Mouse (Mus musculus) frontal cortex, postnatal 14 days (tissue): ENCODE data around the gene Abhd14a.
A peak's percentile ranks its signal among the peaks of the same experiment; 100 is the strongest.

Source experiments
- DNase-seq, 2 experiments: peaks; one replicate each; pipeline ENCODE4 v3.0.0; 2022; ENCODE audit warnings: low spot score in 2 of 2

Gene Abhd14a

DNA sequence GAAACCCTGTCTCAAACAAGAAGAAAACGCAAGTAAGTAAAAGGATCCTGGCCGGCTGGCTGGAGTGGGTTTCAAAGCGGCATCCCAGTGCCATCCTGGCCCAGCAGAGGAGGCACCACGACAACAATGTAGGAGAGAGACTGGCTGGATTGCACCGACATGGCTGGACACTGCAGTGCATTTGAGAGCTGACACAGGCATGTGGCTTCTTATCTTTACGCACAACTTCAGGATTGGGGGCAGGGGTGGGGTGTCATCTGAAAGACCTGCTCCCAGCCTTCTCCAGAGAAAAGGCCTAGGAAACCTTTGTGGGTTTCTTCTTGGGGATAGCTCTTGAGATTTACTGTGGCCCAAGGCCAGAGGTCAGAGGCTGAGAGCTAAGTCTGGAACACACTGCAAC, 35.7 kb downstream of the Abhd14a start:
- no peak for DNase-seq

DNA sequence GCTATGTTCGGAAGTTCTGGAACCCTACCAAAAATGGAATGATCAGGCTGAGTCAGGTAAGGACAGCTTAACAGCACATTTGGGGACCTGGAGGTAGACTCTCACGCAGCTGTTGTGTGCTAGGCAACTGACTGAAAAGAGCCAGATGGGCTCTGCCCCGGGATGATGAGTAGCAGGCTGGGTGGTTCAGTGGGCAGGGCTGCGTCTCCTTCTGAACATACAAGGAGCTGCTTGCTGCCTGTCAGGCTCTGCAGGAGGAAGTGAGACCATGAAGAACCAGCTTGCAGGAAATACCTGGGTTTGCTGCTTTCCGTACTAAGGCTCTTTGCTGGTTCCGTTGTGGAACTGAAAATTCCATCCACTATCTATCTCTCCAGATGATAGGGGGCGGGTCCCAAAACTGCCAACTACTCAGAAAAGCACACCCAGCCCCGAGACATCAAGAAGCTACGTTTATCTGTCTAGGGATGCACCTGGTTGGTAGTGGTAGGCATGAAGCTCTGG, 36.3 kb downstream of the Abhd14a start:
- DNase-seq: peak in 1 of 2 experiments; percentile 64

DNA sequence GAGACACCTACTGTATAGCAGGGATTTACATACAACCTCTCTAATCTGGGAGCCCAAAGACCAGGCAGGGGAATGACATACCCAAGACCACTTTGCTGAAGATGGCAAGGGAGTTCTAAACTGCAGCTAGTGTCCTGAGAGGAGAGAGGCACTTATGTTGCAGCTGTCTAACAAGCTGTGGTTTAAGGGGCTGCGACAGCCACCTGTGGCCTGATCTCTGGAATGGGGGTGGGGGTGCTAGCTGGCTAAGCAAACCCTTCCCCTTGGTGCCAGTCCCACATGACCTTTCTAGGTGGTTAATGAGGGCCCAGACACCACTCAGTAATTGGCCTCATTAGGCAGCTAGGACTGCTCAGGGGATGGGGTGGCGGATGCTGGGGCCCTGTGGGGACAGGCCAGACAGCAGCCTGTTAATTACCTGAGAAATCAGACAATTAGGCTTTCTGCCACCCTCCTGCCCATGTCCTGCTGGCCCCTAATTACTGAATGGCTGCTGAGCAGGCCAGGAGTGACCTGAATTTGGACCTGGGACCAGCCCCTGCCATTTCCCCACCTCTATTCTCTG, 37.3 kb downstream of the Abhd14a start:
- DNase-seq: no peak

DNA sequence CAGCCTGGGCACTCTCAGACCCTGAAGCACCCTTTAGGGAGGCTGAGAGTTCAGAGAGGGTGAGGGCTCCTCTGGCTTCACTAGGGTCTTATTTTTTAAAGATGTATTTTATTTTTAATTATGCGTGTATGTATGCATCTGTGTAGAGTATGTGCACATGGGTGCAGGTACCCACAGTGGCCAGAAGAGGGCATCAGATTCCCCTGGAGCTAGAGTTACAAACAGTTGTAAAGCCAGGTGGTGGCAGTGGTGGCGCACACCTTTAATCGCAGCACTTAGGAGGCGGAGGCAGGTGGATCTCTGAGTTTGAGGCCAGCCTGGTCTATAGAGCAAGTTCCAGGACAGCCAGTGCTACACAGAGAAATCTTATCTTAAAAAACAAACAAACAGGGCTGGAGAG, 38.4 kb downstream of the Abhd14a start:
- DNase-seq: no peak

DNA sequence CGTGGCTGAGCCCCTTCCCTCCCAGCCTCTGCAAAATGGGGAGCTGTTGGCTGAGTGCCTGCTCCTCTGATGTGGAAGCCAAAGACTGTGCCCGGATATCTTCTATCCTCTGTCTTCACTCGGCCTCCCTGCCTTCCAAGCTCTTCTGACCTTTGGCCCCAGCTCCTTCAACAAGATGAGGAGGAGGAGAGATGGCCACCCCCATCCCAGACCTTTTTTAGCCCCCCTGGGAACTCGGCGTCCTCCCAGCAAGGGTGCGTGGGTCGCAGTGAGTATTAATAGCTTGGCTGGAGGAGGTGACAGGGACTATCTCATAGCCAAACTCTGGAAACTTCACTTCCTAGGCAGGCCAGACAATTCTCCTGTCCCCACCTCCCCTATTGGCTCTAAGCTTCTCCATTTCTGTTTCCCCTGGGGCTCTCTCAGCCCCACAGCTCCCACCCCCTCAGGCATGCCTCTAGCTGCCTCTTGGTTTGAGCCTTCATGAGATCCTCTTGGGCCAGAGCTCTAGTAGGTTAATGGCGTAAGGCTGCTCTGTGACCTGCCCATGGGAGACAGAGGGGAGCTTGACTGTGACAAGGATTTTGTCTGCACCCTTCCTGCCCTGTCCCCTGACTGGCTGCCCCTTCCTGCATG, 40.9 kb downstream of the Abhd14a start:
- DNase-seq: no peak

DNA sequence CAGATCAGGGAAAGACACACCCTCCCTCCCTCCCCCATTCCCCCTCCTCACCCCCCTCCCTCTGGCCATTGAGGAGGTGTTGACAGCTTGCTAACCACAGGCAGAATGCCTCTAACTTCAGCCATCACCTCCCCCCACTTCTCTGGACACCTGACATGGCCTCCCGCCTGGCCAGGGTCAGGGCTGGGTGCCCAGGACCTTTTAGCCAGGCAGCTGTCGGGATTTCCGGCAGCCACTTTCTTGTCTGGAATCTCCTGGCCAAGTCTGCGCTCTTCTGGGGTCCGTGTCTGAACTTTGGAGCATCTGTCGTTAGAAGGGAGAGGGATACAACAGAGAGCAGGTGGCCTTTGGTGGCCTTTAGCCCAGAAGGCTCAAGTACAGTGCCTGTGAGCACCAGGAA, 42.2 kb downstream of the Abhd14a start:
- DNase-seq: no peak

DNA sequence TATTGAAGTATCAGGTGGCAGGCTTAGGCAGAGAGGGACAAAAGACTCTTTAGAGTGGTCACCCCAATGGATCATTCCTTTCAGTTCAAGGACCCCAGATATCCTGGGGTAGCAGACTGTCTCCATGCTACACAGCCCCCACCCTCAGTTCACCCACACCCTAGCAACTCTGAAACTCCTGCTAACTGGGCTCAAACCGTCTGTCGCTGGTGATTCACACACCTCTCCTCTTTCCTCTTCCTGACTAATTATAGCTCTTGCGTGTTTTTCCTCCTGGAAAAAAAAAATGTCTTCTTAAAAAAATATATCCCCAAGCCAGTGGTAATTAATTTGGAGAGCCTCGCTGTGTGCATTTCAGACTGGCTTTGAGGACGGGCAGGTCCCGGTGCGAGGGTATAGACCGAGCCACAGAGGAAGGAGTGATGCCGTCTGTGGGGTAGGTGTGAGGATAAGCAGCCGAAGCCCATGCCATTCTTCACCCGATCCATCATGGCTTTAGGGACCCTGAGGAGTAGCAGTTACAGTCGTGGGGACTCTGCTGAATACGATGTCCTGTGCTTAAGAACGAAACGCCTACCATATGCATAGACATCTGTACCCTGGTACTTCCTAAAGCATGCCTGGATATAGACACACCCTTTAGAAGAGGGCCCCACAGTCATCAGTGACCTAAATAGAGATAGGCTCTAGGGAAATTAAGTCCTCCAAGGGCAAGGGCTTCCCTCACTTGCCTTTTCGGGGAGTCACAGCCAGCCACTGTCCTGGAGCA, 44.7 kb downstream of the Abhd14a start:
- no peak for DNase-seq

DNA sequence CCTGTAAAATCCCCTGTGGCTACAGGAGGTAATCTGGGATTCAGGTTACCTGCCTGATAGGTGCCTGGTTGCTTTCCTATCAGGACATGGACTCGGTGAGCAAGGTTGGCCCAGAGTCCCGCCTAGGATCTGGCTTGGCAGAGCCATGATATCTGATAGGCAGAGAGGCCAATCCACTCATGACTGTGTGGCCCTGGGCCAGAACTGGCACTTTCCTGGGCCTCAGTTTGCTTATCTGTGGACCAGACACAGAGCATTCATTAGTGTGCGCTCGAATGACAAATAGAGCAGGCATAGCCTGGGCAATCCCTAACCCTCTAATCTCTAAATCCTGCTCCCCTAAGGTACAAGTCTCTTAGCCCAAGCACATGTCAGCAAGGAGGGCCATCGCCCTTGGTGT, 45.3 kb downstream of the Abhd14a start:
- no peak for DNase-seq

DNA sequence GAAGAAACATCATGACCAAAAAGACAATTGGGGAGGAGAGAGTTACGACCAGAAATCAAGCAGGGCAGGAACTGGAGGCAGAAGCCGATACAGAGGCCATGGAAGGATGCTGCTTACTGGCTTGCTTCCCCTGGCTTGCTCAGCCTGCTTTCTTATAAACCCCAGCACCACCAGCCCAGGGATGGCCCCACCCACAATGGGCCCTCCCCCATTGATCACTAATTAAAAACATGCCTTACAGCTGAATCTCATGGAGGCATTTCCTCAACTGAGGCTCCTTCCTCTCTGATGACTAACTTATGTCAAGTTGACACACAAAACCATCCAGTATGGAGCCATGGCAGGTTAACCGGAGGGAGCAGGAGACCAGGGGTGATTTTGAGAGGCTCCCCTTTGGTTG, 47.7 kb downstream of the Abhd14a start:
- DNase-seq: no peak

DNA sequence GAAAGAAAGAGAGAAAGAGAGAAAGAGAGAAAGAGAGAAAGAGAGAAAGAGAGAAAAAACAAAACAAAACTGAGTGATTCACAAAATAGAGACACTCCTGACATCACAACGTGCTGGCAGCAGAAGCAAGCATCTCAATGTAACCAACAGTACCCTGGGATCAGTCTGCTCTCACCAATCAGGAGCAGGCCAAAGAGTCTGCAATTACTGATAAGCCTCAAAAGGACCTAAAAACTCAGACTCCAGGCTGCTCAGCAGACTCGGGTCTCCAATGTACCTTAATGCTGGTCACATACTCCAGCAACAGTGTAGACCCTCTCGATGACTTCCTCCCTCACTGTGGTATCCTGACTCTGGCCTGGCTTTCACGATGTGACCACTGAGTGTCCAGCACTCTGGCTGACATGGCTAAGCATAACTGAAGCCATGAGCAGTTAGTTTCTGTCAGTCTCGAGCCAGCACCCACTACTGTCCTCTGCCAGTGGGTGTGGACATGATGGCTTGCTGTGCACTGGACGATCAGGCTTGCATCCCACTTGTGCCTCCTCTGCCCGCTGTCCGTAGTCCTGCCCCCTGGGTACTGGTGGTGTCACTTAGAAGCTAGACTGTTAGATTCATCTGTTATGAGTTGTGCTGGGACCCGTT, 48.7 kb downstream of the Abhd14a start:
- DNase-seq: no peak

DNA sequence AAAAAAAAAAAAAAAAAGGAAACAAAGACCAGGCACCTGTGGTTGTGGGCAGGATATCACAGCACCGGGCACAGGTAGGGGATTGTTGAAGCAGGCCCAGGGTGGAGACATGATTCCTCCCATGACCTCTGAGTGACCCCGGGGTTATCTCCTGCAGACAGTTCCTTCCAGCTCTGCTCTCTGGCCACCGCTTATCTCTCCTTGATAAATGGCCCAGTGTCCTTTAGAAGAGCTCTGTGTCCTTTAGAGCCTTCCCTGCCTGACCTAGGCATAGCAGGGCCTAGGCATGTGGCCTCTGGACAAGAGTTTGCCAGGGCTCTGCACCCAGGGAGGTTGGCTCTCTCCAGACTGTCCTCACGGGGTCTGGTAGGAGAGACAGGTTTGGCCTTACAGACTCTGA, 49.7 kb downstream of the Abhd14a start:
- no peak for DNase-seq

DNA sequence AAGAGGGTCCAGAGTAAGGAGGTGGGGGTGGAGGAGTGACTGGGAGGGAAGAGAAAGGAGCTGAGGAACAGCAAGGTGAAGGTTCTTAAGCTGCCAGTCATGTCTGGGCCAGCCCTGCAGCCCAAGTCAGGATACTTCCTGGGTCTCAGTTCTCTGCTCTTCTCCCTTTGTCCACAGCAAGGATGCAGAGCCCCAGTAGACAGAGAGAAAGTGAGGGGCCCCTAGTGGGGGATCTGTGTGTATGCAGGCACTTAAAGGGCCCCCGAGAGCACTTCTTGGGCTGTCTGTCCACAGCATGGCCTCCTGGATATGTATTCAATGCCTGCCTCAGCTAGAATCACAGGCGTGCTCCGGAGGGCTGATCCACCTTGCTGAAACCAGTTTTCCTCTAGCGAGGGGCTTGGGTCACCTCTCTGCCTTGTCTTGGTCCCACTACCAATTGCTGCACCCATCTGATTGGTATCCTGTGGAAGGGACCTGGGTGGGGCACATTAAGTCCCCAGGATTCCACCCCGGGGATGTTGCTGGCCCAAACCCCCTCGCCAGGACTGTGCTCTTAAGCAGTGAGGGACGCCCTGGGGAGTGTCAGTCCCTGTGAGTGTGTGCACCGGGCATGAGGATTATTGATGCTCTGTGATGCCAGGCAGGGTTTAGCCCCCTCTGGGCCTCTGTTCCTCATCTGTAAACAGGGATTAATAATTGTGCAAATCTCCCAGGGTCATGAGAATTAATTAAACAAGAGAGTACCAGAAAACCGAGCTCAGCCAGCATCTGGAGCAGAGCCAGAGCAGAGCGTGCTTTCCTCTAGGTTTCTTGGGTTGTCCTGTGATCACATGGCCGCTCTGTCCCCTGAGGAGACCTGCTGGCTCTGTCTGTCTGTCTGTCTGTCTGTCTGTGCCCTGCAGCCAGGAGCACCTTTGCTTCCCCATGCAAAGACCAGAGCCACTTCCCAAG, 52.6 kb downstream of the Abhd14a start:
- no peak for DNase-seq

DNA sequence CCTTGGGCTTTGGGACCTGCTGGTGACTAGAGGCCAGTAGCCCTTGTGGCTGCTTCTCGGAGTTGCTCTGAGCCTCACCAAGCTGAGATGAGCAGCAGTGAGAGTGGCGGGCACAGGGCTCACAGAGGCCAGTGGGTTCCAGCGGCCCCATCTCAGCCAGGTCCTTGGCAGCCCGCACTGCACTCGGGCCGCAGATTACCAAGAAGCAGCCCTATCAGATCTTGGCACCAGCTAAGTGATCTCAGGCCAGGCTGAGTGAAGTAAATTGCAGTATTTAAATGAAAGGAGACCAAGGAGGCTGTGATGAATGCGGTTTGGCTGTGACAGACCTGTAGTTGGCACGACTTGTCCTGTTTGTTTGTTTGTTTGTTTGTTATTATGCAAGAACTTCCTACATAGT, 53.9 kb downstream of the Abhd14a start:
- DNase-seq: no peak

DNA sequence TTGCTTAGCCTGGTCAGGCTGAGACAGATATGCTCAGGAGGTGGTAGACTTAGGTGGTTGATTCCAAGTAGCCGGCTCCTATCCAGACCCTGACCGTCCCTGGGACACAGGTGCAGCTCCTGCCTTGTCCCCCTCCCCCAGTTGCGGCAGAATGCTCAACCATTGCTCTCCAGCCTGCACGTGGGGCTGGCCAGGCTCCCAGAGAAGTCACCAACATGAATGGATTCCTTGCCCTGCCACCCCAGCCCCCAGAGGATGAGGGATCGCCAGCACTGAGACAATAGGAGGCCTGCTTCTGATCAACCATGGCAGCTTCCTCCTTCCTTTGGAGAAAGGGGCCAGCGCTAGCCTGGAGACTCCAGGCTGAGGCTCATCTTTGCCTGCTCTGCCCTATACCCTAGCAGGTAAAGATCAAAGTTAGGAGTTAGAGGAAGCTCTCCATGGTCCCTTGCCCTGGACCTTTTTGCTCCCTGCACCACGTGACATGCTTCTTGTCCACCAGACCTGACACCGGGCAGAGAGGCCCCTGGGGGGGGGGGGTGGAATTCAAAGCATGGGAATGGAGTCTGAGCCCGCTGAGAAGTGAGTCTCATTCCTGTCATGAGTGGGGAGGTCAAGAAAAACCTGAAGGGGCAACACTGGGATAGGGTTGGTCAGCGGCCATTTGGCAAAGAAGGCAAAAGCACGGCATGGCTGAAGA, 54.5 kb downstream of the Abhd14a start:
- no peak for DNase-seq
